Mouse (Mus musculus) midbrain, embryonic 11.5 days (tissue): ENCODE measurements around the gene Mgll. TPM values are rescaled to one million over a fixed set of nuclear protein-coding genes. Genes with fewer than 3 reads are reported as not detected.

Experiments used
- ATAC-seq: fragments of 200-750 bp; cut with Nextera tagmentation; 2 replicates; pipeline ENCODE4 v1.8.0; 2017; ENCODE audit warnings: moderate TSS enrichment, moderate library complexity; ENCODE audit not compliant: low FRiP score
- DNase-seq: peaks from one replicate; pipeline ENCODE4 v3.0.0; 2015; ENCODE audit warnings: low spot score; ENCODE audit errors: missing footprints
- H3K27ac ChIP-seq: fragments of 300-500 bp; sonication (generic); 2 replicates; pipeline ENCODE4 v1.5.1; 2014; ENCODE audit warnings: low read depth, low read length
- H3K27me3 ChIP-seq: fragments of 300-500 bp; sonication (generic); 2 replicates; pipeline ENCODE4 v1.6.1; 2014; ENCODE audit warnings: mild to moderate bottlenecking, low read length, moderate library complexity, mixed read lengths; ENCODE audit not compliant: control insufficient read depth, insufficient read depth
- H3K36me3 ChIP-seq: fragments of 300-500 bp; sonication (generic); 2 replicates; pipeline ENCODE4 v1.6.1; 2014; ENCODE audit warnings: mild to moderate bottlenecking, low read length, moderate library complexity, mixed read lengths; ENCODE audit not compliant: control insufficient read depth, insufficient read depth
- H3K4me1 ChIP-seq: fragments of 300-500 bp; sonication (generic); 2 replicates; pipeline ENCODE4 v1.6.1; 2014; ENCODE audit warnings: low read length; ENCODE audit not compliant: control insufficient read depth, insufficient read depth
- H3K4me2 ChIP-seq: fragments of 300-500 bp; sonication (generic); 2 replicates; pipeline ENCODE4 v1.6.1; 2014; ENCODE audit warnings: mild to moderate bottlenecking, moderate library complexity
- H3K4me3 ChIP-seq: fragments of 300-500 bp; sonication (generic); 2 replicates; pipeline ENCODE4 v1.5.1; 2014; ENCODE audit warnings: low read depth, low read length
- H3K9ac ChIP-seq: fragments of 300-500 bp; sonication (generic); 2 replicates; pipeline ENCODE4 v1.6.1; 2014; ENCODE audit warnings: low read length
- H3K9me3 ChIP-seq: fragments of 300-500 bp; sonication (generic); 2 replicates; pipeline ENCODE4 v1.6.1; 2016; ENCODE audit warnings: low read length; ENCODE audit not compliant: control insufficient read depth
- WGBS: fragments of 180-500 bp; shearing (Covaris S2); extraction: QIAGEN DNeasy Blood & Tissue Kit; methylation state at CpG from one replicate; pipeline ENCODE4 v1.1.7; 2014; 5-methylcytosine and 5-hydroxymethylcytosine counted together
- polyA plus RNA-seq: library from polyadenylated mRNA; unstranded; fragments of >200 nt; fragmentation: Nextera tagmentation; extraction: Ambion mirVana; gene quantifications from 2 replicates; pipeline ENCODE4 v1.2.1, GENCODE M21; 2014

Gene Mgll
- polyA plus RNA-seq, 1 experiment from 2014 or later: 1.7 TPM

DNA sequence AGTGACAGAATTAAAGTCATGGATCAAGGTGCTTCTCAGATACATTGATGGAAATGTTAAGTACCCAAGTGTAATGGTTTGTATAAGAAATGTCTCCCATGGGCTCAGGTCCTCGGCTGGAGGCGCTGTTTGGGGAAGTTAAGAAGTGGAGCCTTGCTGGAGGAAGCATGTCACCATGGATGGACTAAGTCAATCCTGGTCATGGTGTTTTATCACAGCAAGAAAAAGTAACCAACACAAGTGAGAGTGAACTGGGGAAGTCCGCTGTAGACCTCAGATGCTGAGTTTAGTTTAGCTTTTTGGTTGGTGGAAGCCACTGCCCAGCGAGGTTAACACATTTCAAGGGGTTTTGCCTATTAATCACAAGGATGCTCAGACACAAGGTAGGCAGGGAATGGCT is 105.4 kb downstream of the Mgll start:
- no peaks in the 10 kb centered on the region for H3K4me1 ChIP-seq
- no peak overlapping the region for H3K4me2 ChIP-seq
- H3K4me3 ChIP-seq: no peak overlapping the region
- no peaks in the 10 kb centered on the region for H3K36me3 ChIP-seq
- DNase-seq: no peak
- ATAC-seq: no peak
- H3K27me3 ChIP-seq: no peaks in the 10 kb centered on the region
- H3K9me3 ChIP-seq: no peaks in the 10 kb centered on the region
- 91% methylated on average over 4 of the region's 4 CpGs for WGBS
- no peak overlapping the region for H3K27ac ChIP-seq
- H3K9ac ChIP-seq: no peak overlapping the region

GRCm38 (mm10) chr6:88830112-88830702 is 106.0 kb downstream of the Mgll start:
- 87% methylated on average over 6 of the region's 6 CpGs for WGBS
- Histone ChIP-seq H3K27ac (no peak overlapping the region), H3K36me3 (no peaks in the 10 kb centered on the region), H3K4me1 (no peaks in the 10 kb centered on the region), H3K4me3 (no peak overlapping the region), H3K4me2 (no peak overlapping the region), H3K27me3 (no peaks in the 10 kb centered on the region), H3K9me3 (no peaks in the 10 kb centered on the region), H3K9ac (no peak overlapping the region)
- no peak for ATAC-seq
- no peak for DNase-seq

GRCm38 (mm10) chr6:88831456-88831855 is 107.2 kb downstream of the Mgll start:
- peak; percentile 92 for DNase-seq
- Histone ChIP-seq H3K4me1 (no peaks in the 10 kb centered on the region), H3K36me3 (no peaks in the 10 kb centered on the region), H3K4me2 (no peak overlapping the region), H3K9ac (no peak overlapping the region), H3K4me3 (no peak overlapping the region), H3K27ac (no peak overlapping the region), H3K27me3 (no peaks in the 10 kb centered on the region), H3K9me3 (no peaks in the 10 kb centered on the region)
- 27% methylated on average over 8 of the region's 8 CpGs for WGBS
- ATAC-seq: peak; percentile 67

- no peaks in the 10 kb centered on the region for H3K36me3 ChIP-seq
- no peak overlapping the region for H3K27ac ChIP-seq
- DNase-seq (peak; percentile 84), ATAC-seq (peak; percentile 52)
- no peaks in the 10 kb centered on the region for H3K9me3 ChIP-seq
- no peak overlapping the region for H3K4me3 ChIP-seq
- no peaks in the 10 kb centered on the region for H3K27me3 ChIP-seq
- no peak overlapping the region for H3K9ac ChIP-seq
- no peaks in the 10 kb centered on the region for H3K4me1 ChIP-seq
- H3K4me2 ChIP-seq: no peak overlapping the region
- 77% methylated on average over 5 of the region's 5 CpGs for WGBS
Observed at GRCm38 (mm10) chr6:88832663-88833062, 108.5 kb downstream of the Mgll start.

GRCm38 (mm10) chr6:88833340-88834140 is 109.3 kb downstream of the Mgll start:
- H3K9ac ChIP-seq: no peak overlapping the region
- no peaks in the 10 kb centered on the region for H3K4me1 ChIP-seq
- ATAC-seq: no peak
- DNase-seq: no peak
- H3K4me3 ChIP-seq: no peak overlapping the region
- no peak overlapping the region for H3K27ac ChIP-seq
- H3K36me3 ChIP-seq: no peaks in the 10 kb centered on the region
- 93% methylated on average over 5 of the region's 5 CpGs for WGBS
- no peak overlapping the region for H3K4me2 ChIP-seq
- H3K27me3 ChIP-seq: no peaks in the 10 kb centered on the region
- no peaks in the 10 kb centered on the region for H3K9me3 ChIP-seq

DNA sequence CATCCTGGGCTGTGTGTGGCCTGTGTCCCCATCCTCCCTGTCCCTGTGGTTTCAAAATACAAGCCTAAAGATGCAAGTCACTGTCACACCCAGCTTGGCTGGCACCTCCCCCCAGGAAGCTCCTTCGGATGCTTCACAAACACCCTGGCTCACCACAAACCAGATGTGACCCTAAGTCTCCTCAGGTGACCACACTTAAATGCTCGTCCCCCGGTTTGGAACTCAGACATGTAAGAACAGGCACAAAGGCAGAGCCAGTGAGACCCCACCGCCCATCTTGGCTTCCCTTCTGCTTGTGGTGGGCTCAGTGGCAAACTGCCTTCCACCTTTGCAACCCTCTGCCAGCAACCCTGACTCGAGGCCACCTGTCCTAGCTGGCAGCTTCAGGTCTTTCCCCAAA is 110.8 kb downstream of the Mgll start:
- ATAC-seq: no peak
- Histone ChIP-seq H3K9ac (no peak overlapping the region), H3K27ac (no peak overlapping the region), H3K27me3 (no peaks in the 10 kb centered on the region), H3K36me3 (no peaks in the 10 kb centered on the region), H3K9me3 (no peaks in the 10 kb centered on the region), H3K4me3 (no peak overlapping the region), H3K4me2 (no peak overlapping the region), H3K4me1 (no peaks in the 10 kb centered on the region)
- WGBS: 74% methylated on average over 5 of the region's 5 CpGs
- DNase-seq: no peak

DNA sequence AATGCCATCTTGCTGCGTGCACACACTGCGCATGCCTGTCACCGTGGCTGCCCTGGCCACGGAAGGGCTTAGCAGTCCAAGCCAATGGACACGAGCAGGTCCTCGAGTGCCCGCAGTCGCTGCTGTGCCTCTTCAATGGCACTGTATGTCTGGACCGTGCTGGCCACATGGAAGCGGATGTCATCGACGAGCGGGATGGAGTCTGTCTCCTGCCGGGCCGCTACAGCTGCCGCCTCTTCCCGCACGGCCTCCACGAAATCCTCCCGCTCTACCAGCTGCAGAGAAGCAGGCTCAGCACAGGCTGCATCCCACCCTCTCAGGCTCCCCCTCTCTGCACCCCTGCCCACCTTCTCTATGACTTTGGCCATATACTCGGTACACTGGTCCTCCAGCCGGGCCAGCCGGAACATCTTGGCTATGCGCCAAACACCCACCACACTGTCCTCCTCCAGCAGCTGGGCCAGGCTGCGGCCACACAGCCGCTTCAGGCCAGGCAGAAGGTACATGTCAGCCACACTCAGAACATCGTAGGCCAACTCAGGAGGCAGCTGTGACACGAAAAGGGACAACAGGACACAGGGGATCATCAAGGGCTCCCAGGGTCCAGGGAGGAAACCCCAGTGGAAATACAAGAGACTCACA is 112.1 kb downstream of the Mgll start:
- no peak overlapping the region for H3K4me3 ChIP-seq
- 90% methylated on average over 28 of the region's 28 CpGs for WGBS

DNA sequence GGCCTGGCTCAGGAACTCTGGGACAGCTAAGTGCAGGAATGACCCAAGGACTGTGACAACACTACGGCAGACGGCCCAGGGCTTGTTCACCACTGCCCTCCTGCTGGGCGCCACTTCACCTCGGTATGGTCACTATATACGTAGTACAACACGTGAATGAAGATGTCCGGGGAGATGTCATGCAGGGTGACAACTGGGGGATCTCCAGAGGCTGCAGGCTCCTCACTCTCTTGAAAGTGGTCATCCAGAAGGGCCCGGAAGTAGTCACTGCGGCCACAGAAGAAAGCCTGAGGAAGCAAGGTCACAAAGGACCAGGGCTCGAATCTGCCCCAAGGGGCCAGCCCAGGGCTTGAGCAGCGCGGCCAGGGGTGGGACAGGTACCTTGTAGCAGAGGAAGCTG is 113.8 kb downstream of the Mgll start:
- ATAC-seq: no peak
- Histone ChIP-seq H3K4me1 (peaks cover 12% of the 10 kb centered on the region), H3K27ac (no peak overlapping the region)

More for the DNA sequence above, 112.1 kb downstream of the Mgll start:
- no peak for DNase-seq
- peaks cover 8% of the 10 kb centered on the region for H3K4me1 ChIP-seq
- no peaks in the 10 kb centered on the region for H3K27me3 ChIP-seq
- no peak overlapping the region for H3K27ac ChIP-seq
- H3K36me3 ChIP-seq: no peaks in the 10 kb centered on the region
- H3K4me2 ChIP-seq: no peak overlapping the region
- no peak overlapping the region for H3K9ac ChIP-seq
- no peak for ATAC-seq
- no peaks in the 10 kb centered on the region for H3K9me3 ChIP-seq

DNA sequence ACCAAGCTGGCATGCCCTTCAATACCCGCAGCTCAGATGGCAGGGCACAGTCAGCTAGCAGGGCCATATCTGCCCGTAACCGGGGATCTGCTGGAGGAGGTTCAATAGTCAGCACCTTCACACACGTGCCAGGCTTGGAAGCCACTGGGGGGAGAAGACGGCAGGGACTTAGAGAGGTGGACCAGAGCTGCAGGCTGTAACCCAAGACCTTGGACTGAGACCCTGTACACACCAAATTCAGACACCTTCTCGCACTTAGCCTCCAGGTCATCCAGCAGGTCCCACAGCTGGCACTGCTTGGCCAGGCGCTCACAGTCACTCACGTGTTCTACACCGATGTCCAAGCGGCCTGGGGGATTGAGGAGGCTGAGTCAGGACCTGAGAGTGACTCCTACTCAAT is 114.4 kb downstream of the Mgll start:
- Histone ChIP-seq H3K27ac (no peak overlapping the region), H3K4me1 (peaks cover 13% of the 10 kb centered on the region), H3K9me3 (no peaks in the 10 kb centered on the region), H3K4me3 (no peak overlapping the region), H3K9ac (no peak overlapping the region), H3K4me2 (no peak overlapping the region), H3K36me3 (no peaks in the 10 kb centered on the region), H3K27me3 (no peaks in the 10 kb centered on the region)
- DNase-seq (no peak), ATAC-seq (no peak)
- WGBS: 90% methylated on average over 10 of the region's 10 CpGs

More for the DNA sequence above, 113.8 kb downstream of the Mgll start:
- DNase-seq: no peak
- Histone ChIP-seq H3K9me3 (no peaks in the 10 kb centered on the region), H3K4me3 (no peak overlapping the region), H3K9ac (no peak overlapping the region), H3K36me3 (no peaks in the 10 kb centered on the region), H3K4me2 (no peak overlapping the region), H3K27me3 (no peaks in the 10 kb centered on the region)
- WGBS: 90% methylated on average over 12 of the region's 12 CpGs
